Comparison of ENCODE assay signal across 16 mouse cellular contexts in the genomic region with DNA sequence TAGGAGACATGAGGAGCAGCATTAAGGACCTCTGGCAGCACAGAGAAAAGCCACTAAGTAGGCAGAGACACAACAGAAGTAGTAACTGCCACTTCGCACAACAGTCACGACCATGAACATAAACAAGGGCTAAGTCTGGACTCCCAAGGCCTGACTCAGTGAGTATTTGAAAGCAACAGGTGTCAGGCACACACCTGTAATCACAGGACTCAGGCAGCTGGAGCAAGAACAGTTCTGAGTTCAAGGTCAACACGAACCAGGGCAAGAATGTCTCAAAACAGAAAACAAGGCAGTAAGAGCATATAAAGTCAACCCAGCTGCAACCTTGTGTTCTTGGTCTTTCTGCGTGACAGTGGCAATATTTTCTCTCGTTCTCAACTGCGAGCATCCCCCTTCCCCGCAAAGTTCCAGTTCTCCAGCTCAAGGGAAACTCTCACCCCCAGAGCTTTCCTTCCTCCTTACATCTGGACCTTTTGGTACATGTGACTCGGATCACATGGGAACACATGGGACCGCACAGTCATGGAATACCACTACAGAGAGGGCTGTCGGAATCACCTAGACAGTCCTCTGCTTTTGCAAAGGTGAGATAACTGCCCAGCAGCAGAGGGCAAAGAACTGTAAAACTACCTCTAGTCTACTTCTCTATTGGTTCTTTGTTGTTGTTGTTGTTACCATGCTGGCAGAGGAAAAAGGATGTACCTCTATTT. TPM values are rescaled to one million over a fixed set of nuclear protein-coding genes. Genes with fewer than 3 reads are reported as not detected.
DNase-seq lines count a peak whose midpoint lies in the region; ATAC-seq and TF ChIP-seq lines count a peak whose summit lies in the region.
"Had no signal": no experiment of that assay in that cellular context is flagged by ENCODE, and none has a peak within 500 bp of the region (broad histone marks: within the 10 kb centered on the region; RNA-seq: fewer than 3 reads in every experiment).

No protein-coding gene starts in this region.

- TF ChIP-seq POLR2A in myocyte (IDR thresholded peaks at IDR 0.05; ENCODE audit: insufficient read length, low read depth) = peak; percentile 22

- no peak overlapping the region for H3K9ac ChIP-seq in heart, postnatal 0 days (replicated peaks; ENCODE audit: low read depth, low read length)
- no peak overlapping the region for H3K9ac ChIP-seq in heart, embryonic 11.5 days (ENCODE audit: low read depth, low read length)
- no peak overlapping the region for H3K9ac ChIP-seq in lung, postnatal 0 days (replicated peaks; ENCODE audit: low read depth)
- H3K9ac ChIP-seq: embryonic facial prominence, embryonic 13.5 days; heart, embryonic 13.5 days; hindbrain, embryonic 13.5 days; midbrain, embryonic 12.5 days had no signal

- no peak overlapping the region for H3ac ChIP-seq in myocyte (ENCODE audit: control insufficient read depth, insufficient read length)

- no peaks in the 10 kb centered on the region for H3K36me3 ChIP-seq in heart, postnatal 0 days (replicated peaks; ENCODE audit: control insufficient read depth, insufficient read depth, low read length)
- H3K36me3 ChIP-seq in heart, embryonic 11.5 days (ENCODE audit: control insufficient read depth, insufficient read depth, low read length) = no peaks in the 10 kb centered on the region
- H3K36me3 ChIP-seq in lung, postnatal 0 days (ENCODE audit: insufficient read depth, low read length) = no peaks in the 10 kb centered on the region
- peaks cover 17% of the 10 kb centered on the region for H3K36me3 ChIP-seq in myocyte (ENCODE audit: control insufficient read depth, insufficient read depth)
- H3K36me3 ChIP-seq: embryonic facial prominence, embryonic 13.5 days; heart, embryonic 13.5 days; hindbrain, embryonic 13.5 days; midbrain, embryonic 12.5 days had no signal

- TF ChIP-seq EP300 in heart, postnatal 0 days (IDR thresholded peaks at IDR 0.05; ENCODE audit: low read depth) = no peak
- TF ChIP-seq EP300 in lung, postnatal 0 days (IDR thresholded peaks at IDR 0.05) = no peak

- no peak for DNase-seq in heart, postnatal 0 days (ENCODE audit: low spot score)
- DNase-seq in lung, postnatal 0 days (ENCODE audit: low spot score) = no peak
- no peak for DNase-seq in lung, postnatal 10 days
- DNase-seq in R1 (ENCODE audit: low read depth, low spot score) = peak; percentile 51
- no peak for DNase-seq in cerebellum, adult 8-10 months
- DNase-seq: cerebellum, adult 2 months; gastrocnemius, postnatal 10 days; kidney, adult 18-20 months; lung, postnatal 14 days had no signal

- peak overlapping the region; percentile 22; the same call in 1 of the 2 replicates for H3K27ac ChIP-seq in heart, postnatal 0 days (ENCODE audit: low read depth)
- H3K27ac ChIP-seq in heart, embryonic 11.5 days (ENCODE audit: low read depth, low read length) = no peak overlapping the region
- peak overlapping the region; percentile 63; the same call in 1 of the 2 replicates for H3K27ac ChIP-seq in lung, postnatal 0 days (ENCODE audit: low read length)
- H3K27ac ChIP-seq: embryonic facial prominence, embryonic 13.5 days; heart, embryonic 13.5 days; hindbrain, embryonic 13.5 days; midbrain, embryonic 12.5 days had no signal

- ATAC-seq in heart, postnatal 0 days (ENCODE audit: insufficient read depth, low read depth) = no peak
- ATAC-seq in heart, embryonic 11.5 days (replicated peaks; ENCODE audit: insufficient number of reproducible peaks, low FRiP score, low TSS enrichment) = no peak
- ATAC-seq in lung, postnatal 0 days = no peak
- ATAC-seq: activated CD4-positive, CD25-positive, alpha-beta regulatory T cell, adult 4 months had no signal

- TF ChIP-seq CTCF in heart, postnatal 0 days (IDR thresholded peaks at IDR 0.05; ENCODE audit: low read depth) = no peak
- no peak for TF ChIP-seq CTCF in lung, postnatal 0 days (IDR thresholded peaks at IDR 0.05)

- H3K4me2 ChIP-seq in heart, postnatal 0 days (ENCODE audit: low read depth, low read length) = no peak overlapping the region
- H3K4me2 ChIP-seq in heart, embryonic 11.5 days = no peak overlapping the region
- H3K4me2 ChIP-seq in lung, postnatal 0 days (replicated peaks; ENCODE audit: low read depth, low read length) = no peak overlapping the region
- peak overlapping the region; percentile 96 for H3K4me2 ChIP-seq in myocyte (ENCODE audit: low read depth)
- H3K4me2 ChIP-seq: embryonic facial prominence, embryonic 13.5 days; heart, embryonic 13.5 days; hindbrain, embryonic 13.5 days; midbrain, embryonic 12.5 days had no signal

- no peaks in the 10 kb centered on the region for H3K9me3 ChIP-seq in heart, postnatal 0 days (replicated peaks; ENCODE audit: control insufficient read depth, low read length)
- H3K9me3 ChIP-seq in heart, embryonic 11.5 days (replicated peaks; ENCODE audit: control insufficient read depth, low read length) = no peaks in the 10 kb centered on the region
- no peaks in the 10 kb centered on the region for H3K9me3 ChIP-seq in lung, postnatal 0 days (ENCODE audit: low read length)
- H3K9me3 ChIP-seq: embryonic facial prominence, embryonic 13.5 days; heart, embryonic 13.5 days; hindbrain, embryonic 13.5 days; midbrain, embryonic 12.5 days had no signal

- no peaks in the 10 kb centered on the region for H3K27me3 ChIP-seq in heart, postnatal 0 days (ENCODE audit: control insufficient read depth, insufficient read depth, low read length)
- no peaks in the 10 kb centered on the region for H3K27me3 ChIP-seq in heart, embryonic 11.5 days (ENCODE audit: control insufficient read depth, insufficient read depth, low read length)
- H3K27me3 ChIP-seq in lung, postnatal 0 days (replicated peaks; ENCODE audit: insufficient read depth, low read length) = no peaks in the 10 kb centered on the region
- no peaks in the 10 kb centered on the region for H3K27me3 ChIP-seq in myocyte (ENCODE audit: control insufficient read depth, insufficient read depth, insufficient read length)
- H3K27me3 ChIP-seq: embryonic facial prominence, embryonic 13.5 days; heart, embryonic 13.5 days; hindbrain, embryonic 13.5 days; midbrain, embryonic 12.5 days had no signal

- H3K4me1 ChIP-seq in heart, postnatal 0 days (ENCODE audit: control insufficient read depth, insufficient read depth) = peaks cover 68% of the 10 kb centered on the region
- H3K4me1 ChIP-seq in heart, embryonic 11.5 days (ENCODE audit: control insufficient read depth, insufficient read depth, low read length) = peaks cover 42% of the 10 kb centered on the region
- H3K4me1 ChIP-seq in lung, postnatal 0 days (ENCODE audit: insufficient read depth, low read depth, low read length) = peaks cover 32% of the 10 kb centered on the region
- H3K4me1 ChIP-seq: midbrain, embryonic 12.5 days had no signal

- H3K79me2 ChIP-seq in myocyte (ENCODE audit: control insufficient read depth, insufficient read depth) = peaks cover 92% of the 10 kb centered on the region

- WGBS in heart, postnatal 0 days = 76% methylated on average over 10 of the region's 10 CpGs
- WGBS in heart, embryonic 11.5 days (ENCODE audit: insufficient replicate concordance) = 86% methylated on average over 10 of the region's 10 CpGs
- 70% methylated on average over 10 of the region's 10 CpGs for WGBS in lung, postnatal 0 days

- no peak overlapping the region for H3K4me3 ChIP-seq in heart, postnatal 0 days (ENCODE audit: low read depth, low read length)
- H3K4me3 ChIP-seq in heart, embryonic 11.5 days (ENCODE audit: low read depth, low read length) = no peak overlapping the region
- no peak overlapping the region for H3K4me3 ChIP-seq in lung, postnatal 0 days (ENCODE audit: low read depth, low read length)
- no peak overlapping the region for H3K4me3 ChIP-seq in myocyte
- H3K4me3 ChIP-seq: embryonic facial prominence, embryonic 13.5 days; heart, embryonic 13.5 days; hindbrain, embryonic 13.5 days; midbrain, embryonic 12.5 days had no signal

TF ChIP-seq in myocyte, 11 proteins besides CTCF, POLR2A, EP300 and RAD21:
- TF ChIP-seq MYOD1 (IDR thresholded peaks at IDR 0.05; ENCODE audit: control insufficient read depth in 1 of 3, insufficient read length in 2 of 3, low read depth in 2 of 3) = peak in 1 of 3 experiments; percentile 13
- no peak for TF ChIP-seq CEBPB (IDR thresholded peaks at IDR 0.05; ENCODE audit: insufficient read depth, poor library complexity, severe bottlenecking)

RNA-seq across cellular contexts. Expression of a gene that starts 17.2 kb away (rescaled TPM):
- 47.1 and 55.2 TPM in 2 replicates for total RNA-seq in heart, postnatal 0 days (2014; rRNA removed; ENCODE audit: low replicate concordance)
- 50.1 and 50.4 TPM in 2 replicates for polyA plus RNA-seq in heart, postnatal 0 days (2015; fragmentation: Nextera tagmentation; extraction: Ambion mirVana)
- 46.7 and 48.7 TPM in 2 replicates for polyA plus RNA-seq in heart, embryonic 11.5 days (2014; fragmentation: Nextera tagmentation; extraction: Ambion mirVana)
- polyA plus RNA-seq in lung, postnatal 0 days (2015; fragmentation: Nextera tagmentation; extraction: Ambion mirVana) = 116 and 151 TPM in 2 replicates
- polyA plus RNA-seq in myocyte (2012; fragmentation: generic; extraction: Trizol) = 74.1 TPM

RNA-seq across cellular contexts. Expression of a gene that starts 28.1 kb away (rescaled TPM):
- 26.0 and 33.9 TPM in 2 replicates for total RNA-seq in heart, postnatal 0 days (2014; rRNA removed; ENCODE audit: low replicate concordance)
- polyA plus RNA-seq in heart, postnatal 0 days (2015; fragmentation: Nextera tagmentation; extraction: Ambion mirVana) = 93.6 and 102 TPM in 2 replicates
- 164 and 174 TPM in 2 replicates for polyA plus RNA-seq in heart, embryonic 11.5 days (2014; fragmentation: Nextera tagmentation; extraction: Ambion mirVana)
- 114 and 129 TPM in 2 replicates for polyA plus RNA-seq in lung, postnatal 0 days (2015; fragmentation: Nextera tagmentation; extraction: Ambion mirVana)
- 193 TPM for polyA plus RNA-seq in myocyte (2012; fragmentation: generic; extraction: Trizol)
